Mouse (Mus musculus) stomach, embryonic 15.5 days (tissue): ENCODE results near the gene Bcor. TPM values are rescaled to one million over a fixed set of nuclear protein-coding genes. Genes with fewer than 3 reads are reported as not detected.

Experiments
- ATAC-seq: fragments of 200-750 bp; cut with Nextera tagmentation; 2 replicates; pipeline ENCODE4 v1.8.0; 2017; ENCODE audit warnings: low read depth, moderate number of reproducible peaks, moderate TSS enrichment; ENCODE audit not compliant: insufficient read depth, low FRiP score
- H3K27ac ChIP-seq: fragments of 300-500 bp; sonication (generic); 2 replicates; pipeline ENCODE4 v1.5.1; 2015; ENCODE audit warnings: mild to moderate bottlenecking, inconsistent platforms
- H3K27me3 ChIP-seq: fragments of 300-500 bp; sonication (generic); replicated peaks from 2 replicates; pipeline ENCODE4 v1.6.1; 2015; ENCODE audit warnings: inconsistent platforms
- H3K36me3 ChIP-seq: fragments of 300-500 bp; sonication (generic); 2 replicates; pipeline ENCODE4 v1.6.1; 2015; ENCODE audit warnings: inconsistent platforms
- H3K4me1 ChIP-seq: fragments of 300-500 bp; sonication (generic); 2 replicates; pipeline ENCODE4 v1.6.1; 2015; ENCODE audit warnings: inconsistent platforms
- H3K4me2 ChIP-seq: fragments of 300-500 bp; sonication (generic); 2 replicates; pipeline ENCODE4 v1.6.1; 2015; ENCODE audit warnings: mild to moderate bottlenecking, inconsistent platforms
- H3K4me3 ChIP-seq: fragments of 300-500 bp; sonication (generic); replicated peaks from 2 replicates; pipeline ENCODE4 v1.5.1; 2015; ENCODE audit warnings: inconsistent platforms
- H3K9ac ChIP-seq: fragments of 300-500 bp; sonication (generic); 2 replicates; pipeline ENCODE4 v1.6.1; 2015; ENCODE audit warnings: inconsistent platforms
- H3K9me3 ChIP-seq: fragments of 300-500 bp; sonication (generic); 2 replicates; pipeline ENCODE4 v1.6.1; 2016; ENCODE audit warnings: inconsistent platforms
- WGBS: fragments of 180-500 bp; shearing (Covaris S2); methylation state at CpG from one replicate; pipeline ENCODE4 v1.1.7; 2015; 5-methylcytosine and 5-hydroxymethylcytosine counted together
- polyA plus RNA-seq: library from polyadenylated mRNA; unstranded; fragments of >200 nt; fragmentation: Nextera tagmentation; extraction: Ambion mirVana; gene quantifications from 2 replicates; pipeline ENCODE4 v1.2.1, GENCODE M21; 2015

Bcor gene
- polyA plus RNA-seq, 1 experiment from 2014 or later = 14.0 TPM

- Histone ChIP-seq H3K27me3 (peaks cover 49% of the 10 kb centered on the region), H3K4me3 (peak overlapping the region; percentile 51; the same call in 1 of the 2 replicates), H3K27ac (peak overlapping the region; percentile 96), H3K9ac (no peak overlapping the region), H3K36me3 (no peaks in the 10 kb centered on the region), H3K4me2 (peak overlapping the region; percentile 88), H3K4me1 (peaks cover 24% of the 10 kb centered on the region), H3K9me3 (no peaks in the 10 kb centered on the region)
- ATAC-seq = no peak
- WGBS = 9% methylated on average over 13 of the region's 13 CpGs
Observed at GRCm38 (mm10) chrX:12089027-12089340, 71.2 kb downstream of the Bcor start.

- peak; percentile 41; the same call in 1 of the 2 replicates for ATAC-seq
- H3K4me2 ChIP-seq = peak overlapping the region; percentile 88
- peaks cover 48% of the 10 kb centered on the region for H3K27me3 ChIP-seq
- 3% methylated on average over 41 of the region's 72 CpGs for WGBS
- no peaks in the 10 kb centered on the region for H3K9me3 ChIP-seq
- H3K4me3 ChIP-seq = peak overlapping the region; percentile 51
- H3K9ac ChIP-seq = peak overlapping the region; percentile 29; the same call in 1 of the 2 replicates
- H3K27ac ChIP-seq = peak overlapping the region; percentile 96
- H3K4me1 ChIP-seq = peaks cover 24% of the 10 kb centered on the region
- H3K36me3 ChIP-seq = no peaks in the 10 kb centered on the region
Observed at GRCm38 (mm10) chrX:12088301-12089026, 71.7 kb downstream of the Bcor start.

GRCm38 (mm10) chrX:12087511-12088300, 72.4 kb downstream of the Bcor start:
- H3K4me3 ChIP-seq = peak overlapping the region; percentile 51
- peak overlapping the region; percentile 96 for H3K27ac ChIP-seq
- H3K4me1 ChIP-seq = peaks cover 24% of the 10 kb centered on the region
- H3K9ac ChIP-seq = peak overlapping the region; percentile 29; the same call in 1 of the 2 replicates
- WGBS = 2% methylated on average over 31 of the region's 55 CpGs
- 0 out of 2 replicates have a peak, but pooled peaks have one; percentile 3 for ATAC-seq
- H3K27me3 ChIP-seq = peaks cover 41% of the 10 kb centered on the region
- peak overlapping the region; percentile 88 for H3K4me2 ChIP-seq
- no peaks in the 10 kb centered on the region for H3K9me3 ChIP-seq
- H3K36me3 ChIP-seq = no peaks in the 10 kb centered on the region

- peak overlapping the region; percentile 96 for H3K27ac ChIP-seq
- no peaks in the 10 kb centered on the region for H3K36me3 ChIP-seq
- ATAC-seq = no peak
- H3K4me2 ChIP-seq = peak overlapping the region; percentile 88
- peaks cover 40% of the 10 kb centered on the region for H3K27me3 ChIP-seq
- WGBS = 2% methylated on average over 43 of the region's 70 CpGs
- H3K9me3 ChIP-seq = no peaks in the 10 kb centered on the region
- peaks cover 24% of the 10 kb centered on the region for H3K4me1 ChIP-seq
- peak overlapping the region; percentile 51 for H3K4me3 ChIP-seq
- H3K9ac ChIP-seq = peak overlapping the region; percentile 17; the same call in 1 of the 2 replicates
Observed at GRCm38 (mm10) chrX:12086674-12087510, 73.3 kb downstream of the Bcor start.

DNA sequence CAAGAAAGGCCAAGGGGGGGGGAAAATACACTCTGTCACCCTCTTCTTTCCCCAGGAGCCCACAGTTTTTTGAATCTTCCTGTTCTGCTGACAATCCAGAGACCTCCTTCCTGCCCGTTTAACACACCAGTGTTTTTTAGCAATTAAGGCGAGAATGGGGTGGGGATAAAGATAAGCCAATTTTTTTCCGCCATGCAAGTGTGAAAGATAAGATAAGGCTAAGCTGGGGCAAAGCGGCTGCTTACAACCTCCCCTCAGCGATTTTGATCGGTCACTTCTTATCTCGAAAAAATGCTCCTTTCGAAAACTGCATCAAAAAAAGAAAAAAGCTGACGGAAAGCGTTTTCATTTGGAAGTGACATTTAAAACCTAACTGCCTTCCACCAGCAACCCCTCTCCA, 74.2 kb downstream of the Bcor start:
- no peak for ATAC-seq
- H3K4me2 ChIP-seq = 0 out of 2 replicates have a peak overlapping the region, but pooled peaks have one; percentile 88
- H3K27ac ChIP-seq = no peak overlapping the region
- H3K36me3 ChIP-seq = no peaks in the 10 kb centered on the region
- H3K9ac ChIP-seq = no peak overlapping the region
- WGBS = 38% methylated on average over 10 of the region's 10 CpGs
- no peaks in the 10 kb centered on the region for H3K9me3 ChIP-seq
- peaks cover 40% of the 10 kb centered on the region for H3K27me3 ChIP-seq
- H3K4me1 ChIP-seq = peaks cover 31% of the 10 kb centered on the region
- no peak overlapping the region for H3K4me3 ChIP-seq

GRCm38 (mm10) chrX:12085290-12085689, 74.9 kb downstream of the Bcor start:
- Histone ChIP-seq H3K36me3 (no peaks in the 10 kb centered on the region), H3K9ac (no peak overlapping the region), H3K9me3 (no peaks in the 10 kb centered on the region), H3K4me2 (no peak overlapping the region), H3K4me1 (peaks cover 26% of the 10 kb centered on the region), H3K27me3 (peaks cover 38% of the 10 kb centered on the region), H3K4me3 (no peak overlapping the region), H3K27ac (no peak overlapping the region)
- ATAC-seq = no peak
- 28% methylated on average over 18 of the region's 18 CpGs for WGBS

GRCm38 (mm10) chrX:12084698-12085097, 75.5 kb downstream of the Bcor start:
- H3K9me3 ChIP-seq = no peaks in the 10 kb centered on the region
- H3K4me2 ChIP-seq = no peak overlapping the region
- no peaks in the 10 kb centered on the region for H3K36me3 ChIP-seq
- no peak overlapping the region for H3K27ac ChIP-seq
- WGBS = 55% methylated on average over 4 of the region's 4 CpGs
- H3K9ac ChIP-seq = no peak overlapping the region
- peaks cover 20% of the 10 kb centered on the region for H3K4me1 ChIP-seq
- peaks cover 37% of the 10 kb centered on the region for H3K27me3 ChIP-seq
- no peak overlapping the region for H3K4me3 ChIP-seq
- no peak for ATAC-seq

DNA sequence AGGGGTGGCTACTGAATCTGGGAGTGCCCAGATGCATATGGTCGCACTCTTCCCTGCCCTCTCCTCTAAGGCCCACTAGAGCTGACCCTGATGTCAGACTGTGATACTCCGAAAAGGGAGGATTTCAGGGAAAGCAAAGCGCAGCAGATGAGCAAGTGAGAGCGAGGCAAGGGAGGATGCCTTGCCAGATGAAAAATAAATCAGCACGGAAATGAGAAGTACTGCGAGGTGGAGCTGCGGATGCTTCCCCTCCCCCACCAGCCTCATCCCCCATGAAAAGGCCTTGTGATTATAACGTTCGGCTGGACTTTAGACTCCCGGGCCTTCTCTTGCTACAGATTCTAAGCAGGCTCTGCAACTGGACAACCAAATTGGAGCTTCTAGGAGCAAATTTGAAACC, 76.5 kb downstream of the Bcor start:
- Histone ChIP-seq H3K4me3 (no peak overlapping the region), H3K27ac (no peak overlapping the region), H3K9ac (no peak overlapping the region), H3K4me1 (peaks cover 12% of the 10 kb centered on the region; the same call in 1 of the 2 replicates), H3K27me3 (peaks cover 36% of the 10 kb centered on the region), H3K36me3 (no peaks in the 10 kb centered on the region), H3K9me3 (no peaks in the 10 kb centered on the region), H3K4me2 (no peak overlapping the region)
- ATAC-seq = no peak
- 48% methylated on average over 10 of the region's 10 CpGs for WGBS

DNA sequence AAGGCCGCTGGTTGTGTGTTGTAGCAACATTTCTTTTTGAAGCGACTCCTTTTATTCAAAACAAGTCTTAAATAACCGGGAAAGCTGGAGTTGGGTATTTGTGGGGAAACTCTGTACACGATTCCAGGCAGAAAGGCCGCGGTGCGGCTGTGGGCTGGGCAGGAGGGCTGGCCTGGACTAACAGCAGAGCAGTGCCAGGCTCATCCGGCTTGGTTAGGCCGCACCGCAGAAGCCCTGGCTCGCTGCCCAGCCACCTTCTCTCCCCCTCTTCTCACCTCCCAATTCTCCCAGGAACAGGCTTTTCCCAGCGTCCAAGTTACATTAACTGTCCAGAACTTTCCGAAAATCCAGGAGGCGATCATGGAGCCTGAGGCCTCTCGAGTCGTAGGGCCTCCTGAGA, 77.4 kb downstream of the Bcor start:
- Histone ChIP-seq H3K4me3 (no peak overlapping the region), H3K9ac (no peak overlapping the region), H3K4me1 (peaks cover 12% of the 10 kb centered on the region; the same call in 1 of the 2 replicates), H3K27me3 (peaks cover 42% of the 10 kb centered on the region), H3K36me3 (no peaks in the 10 kb centered on the region), H3K9me3 (no peaks in the 10 kb centered on the region), H3K27ac (no peak overlapping the region), H3K4me2 (no peak overlapping the region)
- WGBS = 39% methylated on average over 16 of the region's 16 CpGs
- ATAC-seq = no peak

GRCm38 (mm10) chrX:12082184-12082583, 78.0 kb downstream of the Bcor start:
- Histone ChIP-seq H3K9me3 (no peaks in the 10 kb centered on the region), H3K27me3 (peaks cover 42% of the 10 kb centered on the region), H3K36me3 (no peaks in the 10 kb centered on the region), H3K4me2 (no peak overlapping the region), H3K9ac (no peak overlapping the region), H3K4me3 (no peak overlapping the region), H3K4me1 (peaks cover 12% of the 10 kb centered on the region; the same call in 1 of the 2 replicates), H3K27ac (no peak overlapping the region)
- WGBS = 54% methylated on average over 5 of the region's 5 CpGs
- no peak for ATAC-seq

GRCm38 (mm10) chrX:12081741-12082155, 78.4 kb downstream of the Bcor start:
- no peak overlapping the region for H3K27ac ChIP-seq
- ATAC-seq = no peak
- peak overlapping the region; percentile 79; the same call in 1 of the 2 replicates for H3K4me2 ChIP-seq
- no peaks in the 10 kb centered on the region for H3K9me3 ChIP-seq
- H3K4me3 ChIP-seq = peak overlapping the region; percentile 62
- H3K4me1 ChIP-seq = 0 out of 2 replicates have a peak, but pooled peaks cover 13% of the 10 kb centered on the region
- no peak overlapping the region for H3K9ac ChIP-seq
- H3K36me3 ChIP-seq = no peaks in the 10 kb centered on the region
- H3K27me3 ChIP-seq = peaks cover 41% of the 10 kb centered on the region
- 23% methylated on average over 22 of the region's 22 CpGs for WGBS
